Comparison of ENCODE assay signal across 21 mouse cellular contexts in genomic region chr3:104458588-104458987, GRCm38 (mm10).
"Had no signal": no experiment of that assay in that cellular context is flagged by ENCODE, and none has a peak within 500 bp of the region (broad histone marks: within the 10 kb centered on the region; RNA-seq: fewer than 3 reads in every experiment).

No protein-coding gene starts in this region.

- H3K4me1 ChIP-seq: midbrain, embryonic 10.5 days; midbrain, embryonic 12.5 days; neural tube, embryonic 13.5 days; neural tube, embryonic 15.5 days; stomach, embryonic 15.5 days had no signal

- H3K4me3 ChIP-seq: midbrain, embryonic 10.5 days; midbrain, embryonic 12.5 days; myocyte; neural tube, embryonic 13.5 days; neural tube, embryonic 15.5 days; stomach, embryonic 15.5 days had no signal

- H3K27ac ChIP-seq: midbrain, embryonic 10.5 days; midbrain, embryonic 12.5 days; neural tube, embryonic 13.5 days; neural tube, embryonic 15.5 days; stomach, embryonic 15.5 days; stomach, postnatal 0 days had no signal

- DNase-seq: lung, adult 18-20 months; lung, embryonic 14.5 days; lung, postnatal 10 days; lung, postnatal 4 days; midbrain, embryonic 14.5 days; retina, postnatal 1 day; right cerebral cortex, adult 18-20 months; right cerebral cortex, postnatal 25 days; right cerebral cortex, postnatal 4 days; spleen, adult 18-20 months; thymus, adult 2 months; thymus, postnatal 25 days; thymus, postnatal 4 days had no signal

- ATAC-seq: midbrain, embryonic 16.5 days had no signal

- H3K27me3 ChIP-seq: midbrain, embryonic 12.5 days; neural tube, embryonic 13.5 days; neural tube, embryonic 15.5 days; stomach, embryonic 15.5 days had no signal
